Mouse (Mus musculus) embryonic fibroblast, embryonic 13.5 days (primary cell): Measurements from ENCODE around the gene Ttll13. TPM values are rescaled to one million over a fixed set of nuclear protein-coding genes. Genes with fewer than 3 reads are reported as not detected.

Experiments
- H3K27ac ChIP-seq: 2 replicates; pipeline ENCODE4 v1.5.1; 2012; ENCODE audit warnings: low read length, control low read depth, inconsistent platforms; ENCODE audit not compliant: insufficient read depth
- H3K4me1 ChIP-seq: 2 replicates; pipeline ENCODE4 v1.6.1; 2011; ENCODE audit warnings: low read length; ENCODE audit not compliant: control insufficient read depth, insufficient read depth
- H3K4me3 ChIP-seq: 2 replicates; pipeline ENCODE4 v1.5.1; 2011; ENCODE audit warnings: mild to moderate bottlenecking, control low read depth, low read length; ENCODE audit not compliant: insufficient read depth
- CTCF ChIP-seq: IDR thresholded peaks from 2 replicates; pipeline ENCODE4 v1.5.1; 2011; ENCODE audit warnings: mild to moderate bottlenecking, control low read depth, low read length, moderate library complexity, borderline replicate concordance; ENCODE audit not compliant: insufficient read depth
- POLR2A ChIP-seq: IDR thresholded peaks from 2 replicates; pipeline ENCODE4 v1.6.1; 2011; ENCODE audit warnings: low read depth, mild to moderate bottlenecking, control low read depth, low read length, moderate library complexity
- polyA plus RNA-seq: library from polyadenylated mRNA; stranded (reverse); fragments of >200 nt; gene quantifications from 2 replicates; pipeline ENCODE4 v1.2.4, GENCODE M21; 2011; ENCODE audit warnings: low read depth; ENCODE audit not compliant: missing spikeins, insufficient read length

Gene Ttll13
- polyA plus RNA-seq, 1 experiment: 0.63 TPM

DNA sequence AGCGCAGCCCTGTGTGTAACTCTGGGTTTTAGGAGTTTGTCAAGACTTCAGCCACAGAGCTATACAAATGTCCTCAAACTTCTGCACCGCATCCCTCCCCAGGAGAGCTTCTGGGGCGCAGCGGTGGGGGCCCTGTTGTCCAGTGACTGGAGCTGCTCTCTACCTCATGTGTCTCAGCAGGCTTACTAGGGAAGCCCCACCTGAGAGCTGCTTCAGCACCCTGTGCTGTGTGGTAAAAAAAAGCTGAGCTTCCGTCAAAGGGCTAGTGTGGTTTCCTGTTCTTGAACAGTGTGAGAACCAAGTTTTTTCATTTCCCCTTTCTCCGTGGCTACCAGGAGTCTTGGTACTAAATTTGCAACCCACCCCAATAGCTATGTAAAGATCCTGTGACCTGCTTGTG is 36.5 kb upstream of the Ttll13 start:
- Histone ChIP-seq H3K4me1 (peaks cover 10% of the 10 kb centered on the region), H3K27ac (no peak overlapping the region), H3K4me3 (no peak overlapping the region)
- TF ChIP-seq POLR2A (no peak), CTCF (no peak)

DNA sequence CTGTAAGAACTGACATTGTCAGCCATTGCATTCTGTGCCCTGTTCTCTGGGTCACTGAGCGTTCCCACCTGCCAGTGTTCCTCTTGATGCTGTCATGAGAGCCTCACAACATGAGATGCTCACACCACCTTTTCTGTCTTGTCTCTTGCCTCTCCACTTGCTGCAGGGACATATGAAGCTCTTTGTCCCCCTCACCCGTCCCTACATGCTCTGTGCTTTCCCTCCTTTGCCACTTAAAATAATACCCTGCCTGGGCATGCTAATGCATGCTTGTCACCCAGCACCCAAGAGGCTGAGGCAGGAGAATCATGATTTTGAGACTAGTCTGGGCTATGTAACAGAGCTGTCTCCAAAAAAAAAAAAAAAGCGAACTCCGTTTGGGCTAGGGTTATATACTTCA is 35.2 kb upstream of the Ttll13 start:
- H3K27ac ChIP-seq: no peak overlapping the region
- H3K4me1 ChIP-seq: peaks cover 10% of the 10 kb centered on the region
- no peak overlapping the region for H3K4me3 ChIP-seq
- no peak for TF ChIP-seq POLR2A
- TF ChIP-seq CTCF: no peak

DNA sequence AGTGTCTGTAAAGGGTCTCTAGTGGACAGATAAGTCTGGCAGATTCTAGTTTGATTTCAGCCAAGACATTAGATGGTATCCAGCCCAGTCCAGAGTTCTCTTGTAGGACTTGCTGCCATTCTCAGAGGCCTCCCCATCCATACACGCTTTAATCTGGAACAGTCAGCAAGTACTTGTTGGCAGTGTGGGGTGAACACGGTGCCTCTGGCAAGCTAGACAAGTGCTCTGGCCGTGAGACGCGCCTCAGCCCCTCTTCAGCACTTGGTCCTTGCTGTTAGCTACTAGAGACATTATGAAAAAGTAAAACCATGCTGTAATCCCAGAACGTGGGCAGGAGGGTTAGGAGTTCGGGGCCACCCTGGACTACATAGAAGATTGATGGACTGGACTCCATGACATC is 32.6 kb upstream of the Ttll13 start:
- Histone ChIP-seq H3K4me1 (peaks cover 6% of the 10 kb centered on the region; the same call in 1 of the 2 replicates), H3K4me3 (no peak overlapping the region), H3K27ac (no peak overlapping the region)
- TF ChIP-seq CTCF (no peak), POLR2A (no peak)

DNA sequence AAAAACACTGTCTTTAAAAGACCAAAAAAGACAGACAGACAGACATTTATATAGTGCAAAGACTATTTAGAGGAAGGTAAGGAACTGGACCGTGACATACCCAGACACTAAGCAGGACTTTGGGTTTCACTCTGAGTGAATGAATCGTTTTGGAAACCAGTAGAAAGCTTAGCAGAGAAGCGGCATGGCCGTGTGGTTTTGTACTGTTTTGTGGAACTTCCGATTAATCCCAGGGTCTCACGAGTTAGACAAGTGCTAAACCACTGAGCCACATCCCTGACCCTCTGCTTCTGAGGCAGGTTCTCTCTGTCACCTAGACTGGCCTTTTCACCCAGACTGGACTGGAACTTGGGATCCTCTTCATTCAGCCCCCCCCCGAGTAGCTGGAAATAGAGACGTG is 31.7 kb upstream of the Ttll13 start:
- TF ChIP-seq CTCF (no peak), POLR2A (no peak)

DNA sequence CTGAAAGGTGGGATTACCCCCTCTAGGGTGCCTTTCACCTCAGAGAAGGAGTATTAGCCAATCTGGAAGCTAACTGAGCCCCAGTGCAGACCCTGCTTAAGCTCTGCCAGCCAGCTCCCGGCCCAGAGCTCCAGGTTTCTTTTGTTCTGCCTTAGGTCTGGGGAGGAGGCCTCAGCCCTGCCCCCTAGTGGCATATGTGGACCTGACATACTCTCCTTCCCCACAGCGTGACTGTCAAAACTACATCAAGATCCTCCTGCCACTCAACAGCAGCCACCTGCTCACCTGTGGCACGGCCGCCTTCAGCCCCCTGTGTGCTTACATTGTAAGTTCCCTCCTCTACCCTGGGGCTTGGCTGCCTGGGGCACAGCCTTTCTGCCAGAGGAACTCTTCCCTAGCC is 30.8 kb upstream of the Ttll13 start:
- Histone ChIP-seq H3K4me1 (no peaks in the 10 kb centered on the region), H3K27ac (no peak overlapping the region), H3K4me3 (no peak overlapping the region)
- peak; percentile 82 for TF ChIP-seq CTCF
- TF ChIP-seq POLR2A: no peak

More for the DNA sequence above, 31.7 kb upstream of the Ttll13 start:
- Histone ChIP-seq H3K27ac (no peak overlapping the region), H3K4me3 (no peak overlapping the region), H3K4me1 (no peaks in the 10 kb centered on the region)

DNA sequence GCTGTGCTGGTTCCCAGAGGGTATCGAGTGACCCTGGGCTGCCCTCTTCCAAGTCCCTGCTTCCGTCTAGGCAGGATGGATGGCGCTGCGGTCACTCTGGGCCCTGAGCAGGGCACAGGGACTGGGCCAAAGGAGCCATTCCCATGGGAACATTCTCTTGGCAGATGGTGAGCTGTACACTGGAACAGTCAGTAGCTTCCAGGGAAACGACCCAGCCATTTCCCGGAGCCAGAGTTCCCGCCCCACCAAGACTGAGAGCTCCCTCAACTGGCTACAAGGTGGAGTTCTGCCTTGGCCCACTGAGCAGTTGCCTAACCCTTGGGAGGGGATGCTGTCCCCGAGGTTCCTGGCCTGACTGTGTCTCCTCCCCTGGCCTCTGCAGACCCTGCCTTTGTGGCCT is 29.6 kb upstream of the Ttll13 start:
- Histone ChIP-seq H3K27ac (no peak overlapping the region), H3K4me3 (no peak overlapping the region), H3K4me1 (no peaks in the 10 kb centered on the region)
- TF ChIP-seq CTCF (no peak), POLR2A (no peak)

DNA sequence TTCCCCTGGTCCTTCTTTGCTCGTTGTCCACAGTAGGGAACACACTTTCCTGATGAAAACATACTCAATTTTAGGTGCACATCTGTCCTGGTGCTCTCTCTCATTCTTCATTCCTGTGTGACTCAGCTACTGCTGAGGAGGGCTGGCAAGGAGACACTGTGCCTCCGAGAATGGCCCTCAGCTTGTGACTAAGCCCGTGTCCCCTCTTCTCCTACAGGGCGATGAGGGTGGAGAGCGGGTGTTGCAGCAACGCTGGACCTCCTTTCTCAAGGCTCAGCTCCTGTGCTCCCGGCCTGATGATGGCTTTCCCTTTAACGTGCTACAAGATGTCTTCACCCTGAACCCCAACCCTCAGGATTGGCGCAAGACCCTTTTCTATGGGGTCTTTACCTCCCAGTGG is 27.5 kb upstream of the Ttll13 start:
- Histone ChIP-seq H3K4me3 (no peak overlapping the region), H3K4me1 (no peaks in the 10 kb centered on the region), H3K27ac (no peak overlapping the region)
- TF ChIP-seq POLR2A: no peak
- TF ChIP-seq CTCF: no peak

DNA sequence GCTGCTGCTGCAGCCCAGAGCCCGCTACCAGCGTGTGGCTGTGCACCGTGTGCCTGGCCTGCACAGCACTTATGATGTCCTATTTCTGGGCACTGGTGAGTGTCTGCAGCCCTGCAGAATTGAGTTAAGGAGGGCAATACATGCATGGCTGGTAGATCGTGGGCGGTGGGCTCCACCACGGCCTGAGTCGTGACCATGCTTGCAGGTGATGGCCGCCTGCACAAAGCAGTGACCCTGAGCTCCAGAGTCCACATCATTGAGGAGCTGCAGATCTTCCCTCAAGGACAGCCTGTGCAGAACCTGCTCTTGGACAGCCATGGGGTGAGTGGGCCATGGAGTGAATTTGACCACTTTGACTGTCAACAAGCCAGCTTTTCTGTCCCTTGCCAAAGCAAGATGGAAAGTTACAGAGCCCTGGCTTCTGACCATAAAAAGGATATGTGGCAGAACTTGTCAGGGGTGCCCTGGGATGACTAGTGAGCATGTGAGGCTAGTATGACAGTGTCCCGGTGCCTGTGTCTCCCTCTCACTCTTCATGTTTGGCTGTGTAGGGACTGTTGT is 25.9 kb upstream of the Ttll13 start:
- TF ChIP-seq CTCF (no peak), POLR2A (no peak)

DNA sequence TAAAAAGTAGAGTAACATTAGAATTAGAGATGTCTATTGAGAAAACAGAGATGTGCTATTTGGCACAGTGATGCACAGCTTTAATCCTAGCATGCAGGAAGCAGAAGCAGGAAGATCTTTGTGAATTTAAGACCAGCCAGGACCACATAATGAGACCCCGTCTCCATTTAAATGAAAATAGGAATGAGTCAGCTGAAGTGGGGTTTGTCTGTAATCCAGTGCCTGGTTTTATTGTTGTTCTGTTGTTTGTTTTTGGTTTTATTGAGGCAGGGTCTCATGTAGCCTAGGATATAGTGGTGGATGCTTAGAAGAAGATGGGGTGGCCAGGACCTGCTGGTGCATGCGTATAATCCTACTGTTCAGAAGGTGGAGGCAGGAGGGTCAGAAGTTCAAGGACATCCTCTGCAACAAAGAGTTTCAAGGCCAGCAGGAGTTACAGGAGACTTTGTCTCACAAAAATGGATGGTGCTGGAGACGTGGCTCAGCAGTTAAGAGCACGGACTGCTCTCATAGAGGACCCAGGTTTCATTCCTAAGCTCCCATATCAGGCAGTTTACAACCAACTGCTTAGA is 24.9 kb upstream of the Ttll13 start:
- Histone ChIP-seq H3K27ac (no peak overlapping the region), H3K4me3 (no peak overlapping the region)
- no peak for TF ChIP-seq POLR2A
- no peak for TF ChIP-seq CTCF

More for the DNA sequence above, 25.9 kb upstream of the Ttll13 start:
- H3K4me1 ChIP-seq: no peaks in the 10 kb centered on the region
- H3K4me3 ChIP-seq: no peak overlapping the region
- H3K27ac ChIP-seq: no peak overlapping the region

DNA sequence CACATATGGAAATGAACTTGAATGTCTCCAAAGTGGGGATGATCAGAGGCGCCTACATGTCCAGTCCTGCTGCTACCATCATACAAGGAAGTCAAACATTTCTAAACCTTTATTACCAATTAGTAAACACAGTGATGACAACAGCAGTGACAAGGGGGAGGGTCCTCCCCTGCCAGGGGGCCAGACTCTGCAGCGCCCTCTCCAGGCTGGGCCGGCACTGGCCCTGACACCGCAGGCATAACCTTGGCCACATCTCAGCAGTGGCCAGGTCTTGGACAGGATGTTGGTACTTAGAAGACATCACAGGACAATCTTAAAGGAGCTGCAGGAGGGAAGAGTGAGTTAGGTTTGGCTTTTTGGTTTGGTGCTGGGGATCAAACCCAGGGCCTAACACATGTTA is 19.1 kb upstream of the Ttll13 start:
- Histone ChIP-seq H3K4me3 (no peak overlapping the region), H3K4me1 (no peaks in the 10 kb centered on the region; the same call in 1 of the 2 replicates), H3K27ac (no peak overlapping the region)
- no peak for TF ChIP-seq POLR2A
- no peak for TF ChIP-seq CTCF

More for the DNA sequence above, 24.9 kb upstream of the Ttll13 start:
- H3K4me1 ChIP-seq: no peaks in the 10 kb centered on the region
